Mouse (Mus musculus): ENCODE measurements around the gene Pcyt1a. TPM values are rescaled to one million over a fixed set of nuclear protein-coding genes. Genes with fewer than 3 reads are reported as not detected.

Gene Pcyt1a
- polyA plus RNA-seq, 1 experiment from 2014 or later, result 38.3 TPM

DNA sequence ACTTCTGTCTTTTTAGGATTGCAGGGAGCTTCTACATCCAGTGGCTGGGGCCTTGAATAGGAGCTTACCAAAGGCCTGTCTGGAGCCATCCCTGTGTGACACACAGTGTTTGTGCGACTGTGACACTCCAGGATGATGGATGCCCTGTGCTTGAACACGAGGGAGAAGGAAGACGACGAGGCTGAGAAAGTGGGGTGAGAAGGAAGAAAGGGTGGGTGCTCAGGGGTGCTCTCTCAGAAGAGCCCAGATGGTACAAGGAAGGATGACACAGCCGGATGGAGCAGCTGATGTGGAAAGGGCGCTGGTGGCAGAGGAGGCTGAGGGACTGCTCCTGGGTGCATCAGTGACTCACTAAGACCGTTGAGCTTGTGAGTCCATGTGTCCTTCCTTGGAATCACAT, 30.5 kb upstream of the Pcyt1a start, which contains the start of gene Tm4sf19:
Gene Tm4sf19, plus strand, starts transcription at position 240 of the 400 bp plus-strand sequence.
- Histone ChIP-seq H3K4me1 (ENCODE audit: insufficient read depth, low read length) (0 out of 2 replicates have a peak, but pooled peaks cover 5% of the 10 kb centered on the region), H3K4me2 (replicated peaks; ENCODE audit: low read depth, low read length) (no peak within 1 kb of the TSS), H3K36me3 (ENCODE audit: insufficient read depth, low read length) (no peaks in the 10 kb centered on the region), H3K9me3 (ENCODE audit: low read length) (no peaks in the 10 kb centered on the region), H3K9ac (replicated peaks; ENCODE audit: low read length) (no peak within 1 kb of the TSS), H3K27me3 (ENCODE audit: insufficient read depth, low read length) (no peaks in the 10 kb centered on the region), H3K4me3 (ENCODE audit: low read length) (no peak within 1 kb of the TSS), H3K27ac (ENCODE audit: low read length) (no peak within 1 kb of the TSS)
- WGBS, result 77% methylated on average over 7 of the region's 7 CpGs
- no peak for ATAC-seq (ENCODE audit: low FRiP score, low TSS enrichment)

DNA sequence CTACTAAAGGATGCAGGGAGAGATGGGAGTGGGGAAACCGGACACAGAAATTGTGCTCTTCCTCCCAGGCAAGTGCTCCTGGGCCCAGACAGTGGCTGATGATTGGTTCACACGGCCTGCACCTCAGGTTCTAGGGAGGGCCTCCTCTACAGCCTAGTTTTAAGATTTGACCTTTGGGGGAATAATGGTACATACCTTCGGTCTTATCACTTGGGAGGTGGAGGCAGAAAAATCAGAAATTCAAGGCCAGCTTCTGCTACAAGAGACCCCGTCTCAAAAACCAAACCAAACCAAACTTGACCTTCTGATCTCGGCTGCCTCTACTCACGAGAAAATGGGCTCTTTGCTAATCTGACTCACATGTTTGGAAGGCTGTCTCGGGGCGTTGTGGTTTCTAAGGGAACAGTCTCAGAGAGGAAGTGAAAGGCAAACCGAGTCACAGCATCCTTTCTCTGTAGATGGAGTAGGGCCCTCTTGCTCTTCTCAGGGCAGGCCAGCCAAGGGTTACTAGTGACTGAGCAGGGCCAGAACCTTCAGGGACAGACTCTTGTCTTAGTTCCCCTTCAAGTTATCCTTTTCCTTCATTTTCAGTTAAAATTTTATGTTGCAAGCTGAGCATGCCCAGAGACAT, 29.3 kb upstream of the Pcyt1a start:
- H3K9me3 ChIP-seq (ENCODE audit: low read length), result no peaks in the 10 kb centered on the region
- no peak overlapping the region for H3K27ac ChIP-seq (ENCODE audit: low read length)
- no peak overlapping the region for H3K9ac ChIP-seq (replicated peaks; ENCODE audit: low read length)
- ATAC-seq (ENCODE audit: low FRiP score, low TSS enrichment), result no peak
- WGBS, result 81% methylated on average over 9 of the region's 9 CpGs
- no peaks in the 10 kb centered on the region for H3K4me1 ChIP-seq (ENCODE audit: insufficient read depth, low read length)
- no peaks in the 10 kb centered on the region for H3K27me3 ChIP-seq (ENCODE audit: insufficient read depth, low read length)
- no peak overlapping the region for H3K4me3 ChIP-seq (ENCODE audit: low read length)
- H3K36me3 ChIP-seq (ENCODE audit: insufficient read depth, low read length), result no peaks in the 10 kb centered on the region
- H3K4me2 ChIP-seq (replicated peaks; ENCODE audit: low read depth, low read length), result no peak overlapping the region

DNA sequence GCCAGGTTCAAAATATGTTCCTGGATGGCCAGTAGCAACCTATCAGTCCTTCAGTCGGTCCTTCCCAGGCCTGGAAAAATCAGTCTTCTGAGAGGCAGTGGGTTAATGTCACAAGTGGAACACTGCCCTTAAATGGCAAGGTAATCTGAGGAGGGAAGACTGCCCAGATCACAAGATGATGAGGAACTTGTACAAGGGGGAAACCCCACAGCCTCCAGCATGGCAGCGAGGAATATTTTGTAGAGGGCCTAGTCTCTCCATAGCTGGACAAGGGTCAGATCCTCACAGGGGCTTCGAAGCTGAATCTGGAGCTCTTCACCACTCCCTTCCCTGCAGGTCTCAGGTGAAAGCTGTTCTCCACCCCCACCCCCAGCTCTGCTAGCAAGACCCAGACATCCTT, 27.9 kb upstream of the Pcyt1a start:
- Histone ChIP-seq H3K27me3 (ENCODE audit: insufficient read depth, low read length) (no peaks in the 10 kb centered on the region), H3K9ac (replicated peaks; ENCODE audit: low read length) (no peak overlapping the region), H3K4me2 (replicated peaks; ENCODE audit: low read depth, low read length) (no peak overlapping the region), H3K9me3 (ENCODE audit: low read length) (no peaks in the 10 kb centered on the region), H3K4me1 (ENCODE audit: insufficient read depth, low read length) (no peaks in the 10 kb centered on the region), H3K4me3 (ENCODE audit: low read length) (no peak overlapping the region), H3K36me3 (ENCODE audit: insufficient read depth, low read length) (no peaks in the 10 kb centered on the region), H3K27ac (ENCODE audit: low read length) (no peak overlapping the region)
- 83% methylated on average over 3 of the region's 3 CpGs for WGBS
- no peak for ATAC-seq (ENCODE audit: low FRiP score, low TSS enrichment)

DNA sequence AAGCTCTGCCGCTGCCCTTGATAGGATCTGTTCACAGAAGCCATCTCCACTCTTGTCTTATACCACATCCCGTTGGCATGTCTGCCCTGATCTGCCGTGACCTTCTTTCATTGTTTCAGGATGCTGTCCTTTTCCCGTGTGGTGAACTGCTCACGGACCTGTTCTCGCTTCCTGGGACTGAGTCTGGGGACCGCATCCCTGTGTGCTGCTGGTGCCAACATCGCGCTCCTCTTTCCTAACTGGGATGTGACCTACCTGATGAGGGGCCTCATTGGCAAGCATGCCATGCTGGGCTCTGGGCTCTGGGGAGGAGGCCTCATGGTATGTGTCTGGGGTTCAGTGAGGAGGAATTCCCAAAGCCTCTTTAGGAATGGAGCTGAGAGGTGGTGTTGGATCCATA, 25.0 kb upstream of the Pcyt1a start:
- no peak for ATAC-seq (ENCODE audit: low FRiP score, low TSS enrichment)
- no peak overlapping the region for H3K4me2 ChIP-seq (replicated peaks; ENCODE audit: low read depth, low read length)
- no peak overlapping the region for H3K4me3 ChIP-seq (ENCODE audit: low read length)
- no peak overlapping the region for H3K27ac ChIP-seq (ENCODE audit: low read length)
- WGBS, result 92% methylated on average over 9 of the region's 9 CpGs
- H3K4me1 ChIP-seq (ENCODE audit: insufficient read depth, low read length), result no peaks in the 10 kb centered on the region
- no peaks in the 10 kb centered on the region for H3K36me3 ChIP-seq (ENCODE audit: insufficient read depth, low read length)
- H3K9ac ChIP-seq (replicated peaks; ENCODE audit: low read length), result no peak overlapping the region
- no peaks in the 10 kb centered on the region for H3K9me3 ChIP-seq (ENCODE audit: low read length)
- H3K27me3 ChIP-seq (ENCODE audit: insufficient read depth, low read length), result no peaks in the 10 kb centered on the region

DNA sequence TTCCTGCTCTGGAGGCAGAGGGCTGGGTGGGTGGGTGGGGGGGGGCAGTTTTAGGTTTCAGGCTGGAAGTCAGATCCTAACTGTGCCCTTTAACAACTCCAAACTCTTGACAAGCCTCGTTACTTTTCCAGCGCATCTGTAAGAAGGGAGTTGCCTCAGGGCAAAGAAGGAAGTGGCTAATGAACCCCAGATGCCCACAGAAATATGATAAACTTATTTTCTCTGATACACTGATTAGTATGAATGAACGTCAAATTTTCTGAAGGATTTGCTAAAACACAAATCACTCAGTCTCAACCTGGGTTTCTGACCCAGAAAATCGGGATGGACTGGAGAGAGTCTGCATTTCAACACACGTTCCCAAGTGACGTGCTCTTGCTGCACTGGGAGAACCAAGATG, 24.1 kb upstream of the Pcyt1a start:
- H3K4me3 ChIP-seq (ENCODE audit: low read length), result no peak overlapping the region
- no peaks in the 10 kb centered on the region for H3K36me3 ChIP-seq (ENCODE audit: insufficient read depth, low read length)
- H3K9ac ChIP-seq (replicated peaks; ENCODE audit: low read length), result no peak overlapping the region
- ATAC-seq (ENCODE audit: low FRiP score, low TSS enrichment), result no peak
- no peaks in the 10 kb centered on the region for H3K9me3 ChIP-seq (ENCODE audit: low read length)
- H3K4me2 ChIP-seq (replicated peaks; ENCODE audit: low read depth, low read length), result no peak overlapping the region
- 58% methylated on average over 6 of the region's 6 CpGs for WGBS
- H3K4me1 ChIP-seq (ENCODE audit: insufficient read depth, low read length), result no peaks in the 10 kb centered on the region
- no peaks in the 10 kb centered on the region for H3K27me3 ChIP-seq (ENCODE audit: insufficient read depth, low read length)
- no peak overlapping the region for H3K27ac ChIP-seq (ENCODE audit: low read length)

DNA sequence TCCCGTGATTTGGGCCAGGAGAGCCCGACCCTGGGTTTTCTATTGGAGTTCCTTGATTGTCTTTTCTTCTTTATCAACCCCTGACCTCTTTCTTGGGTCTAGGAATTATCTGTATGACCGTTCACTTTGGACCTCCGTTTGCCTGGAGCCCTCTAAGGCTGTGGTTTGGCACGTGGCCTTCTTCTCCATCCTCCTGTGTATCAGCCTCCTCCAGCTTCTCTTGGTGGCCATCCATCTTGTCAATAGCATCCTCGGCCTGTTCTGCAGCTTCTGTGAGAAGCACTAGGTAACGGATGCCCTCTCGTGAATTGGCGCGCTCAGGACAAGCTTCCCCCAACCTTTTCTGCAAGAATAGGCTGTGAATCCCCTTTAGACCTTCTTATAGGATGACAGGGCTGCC, 23.0 kb upstream of the Pcyt1a start:
- no peak overlapping the region for H3K4me2 ChIP-seq (replicated peaks; ENCODE audit: low read depth, low read length)
- no peaks in the 10 kb centered on the region for H3K4me1 ChIP-seq (ENCODE audit: insufficient read depth, low read length)
- H3K4me3 ChIP-seq (ENCODE audit: low read length), result no peak overlapping the region
- H3K27me3 ChIP-seq (ENCODE audit: insufficient read depth, low read length), result no peaks in the 10 kb centered on the region
- no peak overlapping the region for H3K9ac ChIP-seq (replicated peaks; ENCODE audit: low read length)
- no peaks in the 10 kb centered on the region for H3K9me3 ChIP-seq (ENCODE audit: low read length)
- H3K27ac ChIP-seq (ENCODE audit: low read length), result no peak overlapping the region
- H3K36me3 ChIP-seq (ENCODE audit: insufficient read depth, low read length), result no peaks in the 10 kb centered on the region
- 82% methylated on average over 10 of the region's 10 CpGs for WGBS
- no peak for ATAC-seq (ENCODE audit: low FRiP score, low TSS enrichment)

DNA sequence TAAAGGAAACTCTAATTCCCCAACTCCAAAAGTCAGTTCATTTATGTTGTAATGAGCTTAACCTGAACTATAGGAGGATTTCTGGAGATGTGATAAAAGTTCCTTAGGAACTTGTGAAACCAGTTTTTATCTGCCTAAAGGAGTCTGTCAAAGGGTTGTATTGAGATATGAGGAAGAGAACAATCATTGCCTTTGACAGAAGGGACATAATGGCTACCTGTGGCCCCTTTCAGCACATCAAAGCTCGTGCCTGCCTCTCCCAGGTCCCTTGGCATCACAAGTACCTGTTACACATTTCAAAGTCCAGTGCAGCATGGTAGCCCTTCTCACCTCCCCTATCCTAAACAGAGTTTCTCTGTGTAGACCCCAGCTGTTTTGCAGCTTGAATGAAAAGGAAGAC, 13.3 kb upstream of the Pcyt1a start:
- Histone ChIP-seq H3K4me1 (ENCODE audit: insufficient read depth, low read length) (peaks cover 8% of the 10 kb centered on the region; the same call in 1 of the 2 replicates), H3K4me2 (replicated peaks; ENCODE audit: low read depth, low read length) (no peak overlapping the region), H3K9me3 (ENCODE audit: low read length) (no peaks in the 10 kb centered on the region), H3K27me3 (ENCODE audit: insufficient read depth, low read length) (no peaks in the 10 kb centered on the region), H3K4me3 (ENCODE audit: low read length) (no peak overlapping the region), H3K27ac (ENCODE audit: low read length) (no peak overlapping the region), H3K36me3 (ENCODE audit: insufficient read depth, low read length) (no peaks in the 10 kb centered on the region), H3K9ac (replicated peaks; ENCODE audit: low read length) (no peak overlapping the region)
- WGBS, result 60% methylated on average over 1 of the region's 1 CpGs
- no peak for ATAC-seq (ENCODE audit: low FRiP score, low TSS enrichment)

DNA sequence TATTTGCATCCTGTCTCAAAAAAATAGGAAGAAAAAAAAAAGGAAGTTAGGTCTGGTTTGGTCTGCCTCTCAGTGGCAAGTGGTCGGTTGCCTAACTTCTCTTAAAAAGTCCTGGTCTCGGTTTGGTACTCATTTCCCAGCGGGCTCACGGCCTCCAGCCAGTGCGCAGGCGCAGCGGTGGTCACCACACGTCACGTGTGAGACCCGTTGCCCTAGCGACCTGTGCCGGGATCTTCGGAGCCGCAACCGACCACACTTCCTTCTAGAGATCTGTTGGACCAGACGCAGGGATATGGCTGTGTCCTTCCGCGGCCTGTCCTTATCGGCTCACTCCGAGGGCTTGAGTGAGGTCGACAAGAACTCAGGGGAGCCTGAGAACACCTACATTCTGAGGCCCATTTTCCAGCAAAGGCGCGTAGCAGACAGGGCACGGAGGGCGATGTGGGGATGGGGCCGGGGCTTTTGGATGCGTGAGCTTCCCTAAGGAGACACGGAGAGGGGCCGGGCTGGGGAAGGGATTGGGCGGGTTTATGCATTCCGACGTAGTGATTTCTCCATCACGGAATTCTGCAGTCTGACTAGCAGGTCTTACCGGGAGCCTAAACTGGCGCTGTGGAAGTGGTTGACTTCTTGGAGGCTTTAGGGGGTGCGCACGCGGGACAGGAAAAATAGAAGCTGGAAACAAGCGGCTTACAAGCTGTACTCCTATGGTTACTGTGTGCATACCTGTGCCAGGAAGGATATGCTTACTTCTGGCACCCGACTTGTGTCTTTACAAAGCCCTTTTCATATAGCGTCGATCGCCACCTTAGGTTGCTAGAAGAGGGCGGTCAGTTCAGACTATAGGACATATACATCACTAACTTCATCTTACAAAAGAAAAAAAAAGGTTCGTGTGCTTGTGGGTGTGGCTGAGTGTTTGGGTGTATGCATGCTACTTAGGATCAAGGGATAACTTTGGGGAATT, 10.9 kb upstream of the Pcyt1a start, which contains the start of gene Tctex1d2:
Gene Tctex1d2, plus strand, starts transcription at position 186 of the 967 bp plus-strand sequence.
- Histone ChIP-seq H3K27ac (ENCODE audit: low read length) (peak within 1 kb of the TSS; percentile 96), H3K36me3 (ENCODE audit: insufficient read depth, low read length) (no peaks in the 10 kb centered on the region), H3K4me2 (replicated peaks; ENCODE audit: low read depth, low read length) (peak within 1 kb of the TSS; percentile 78), H3K27me3 (ENCODE audit: insufficient read depth, low read length) (no peaks in the 10 kb centered on the region), H3K9ac (replicated peaks; ENCODE audit: low read length) (peak within 1 kb of the TSS; percentile 84), H3K9me3 (ENCODE audit: low read length) (no peaks in the 10 kb centered on the region), H3K4me3 (ENCODE audit: low read length) (peak within 1 kb of the TSS; percentile 77), H3K4me1 (ENCODE audit: insufficient read depth, low read length) (peaks cover 8% of the 10 kb centered on the region; the same call in 1 of the 2 replicates)
- ATAC-seq (ENCODE audit: low FRiP score, low TSS enrichment), result peak; percentile 96
- WGBS, result 1% methylated on average over 45 of the region's 45 CpGs

DNA sequence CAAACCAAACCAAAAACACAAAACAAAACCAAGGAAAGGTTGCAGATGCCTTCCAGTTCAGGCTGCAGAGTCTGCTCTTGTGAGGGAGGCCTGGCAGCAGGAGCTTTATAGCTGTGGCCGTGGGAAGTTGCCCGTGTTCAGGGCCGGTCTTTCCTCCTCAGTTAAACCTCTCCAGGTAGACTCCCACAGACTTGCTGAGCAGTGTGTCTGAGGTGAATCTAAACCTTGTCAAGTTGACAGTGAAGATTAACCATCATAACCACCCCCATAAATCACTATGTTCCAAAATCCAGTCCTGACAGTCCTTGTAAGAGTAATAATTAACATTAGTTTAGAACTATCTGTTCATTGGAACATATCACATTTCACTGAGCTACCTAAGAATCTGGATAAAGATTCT, 3.2 kb upstream of the Pcyt1a start:
- Histone ChIP-seq H3K4me1 (ENCODE audit: insufficient read depth, low read length) (peaks cover 9% of the 10 kb centered on the region; the same call in 1 of the 2 replicates), H3K36me3 (ENCODE audit: insufficient read depth, low read length) (no peaks in the 10 kb centered on the region), H3K4me3 (ENCODE audit: low read length) (no peak overlapping the region), H3K27ac (ENCODE audit: low read length) (no peak overlapping the region), H3K9me3 (ENCODE audit: low read length) (no peaks in the 10 kb centered on the region), H3K9ac (replicated peaks; ENCODE audit: low read length) (no peak overlapping the region), H3K27me3 (ENCODE audit: insufficient read depth, low read length) (no peaks in the 10 kb centered on the region), H3K4me2 (replicated peaks; ENCODE audit: low read depth, low read length) (no peak overlapping the region)
- WGBS, result 64% methylated on average over 3 of the region's 3 CpGs
- ATAC-seq (ENCODE audit: low FRiP score, low TSS enrichment), result no peak
